Mouse (Mus musculus): ENCODE data around the gene Hao1. TPM values are rescaled to one million over a fixed set of nuclear protein-coding genes. Genes with fewer than 3 reads are reported as not detected.

Hao1 gene
- polyA plus RNA-seq, 1 experiment, result 0.28 TPM

GRCm38 (mm10) chr2:134498450-134498849, 55.7 kb downstream of the Hao1 start:
- Histone ChIP-seq H3ac (ENCODE audit: control insufficient read depth, insufficient read length, low read depth) (no peak overlapping the region), H3K4me3 (ENCODE audit: insufficient read depth, poor library complexity, severe bottlenecking) (no peak overlapping the region), H3K36me3 (ENCODE audit: control insufficient read depth, insufficient read depth) (no peaks in the 10 kb centered on the region), H3K79me3 (ENCODE audit: low read depth) (no peaks in the 10 kb centered on the region), H3K27me3 (ENCODE audit: control insufficient read depth, insufficient read depth, insufficient read length) (no peaks in the 10 kb centered on the region), H3K79me2 (ENCODE audit: control insufficient read depth, insufficient read depth) (no peaks in the 10 kb centered on the region)
- no peak for TF ChIP-seq CEBPB (IDR thresholded peaks at IDR 0.05; ENCODE audit: low read depth)
- TF ChIP-seq USF1 (IDR thresholded peaks at IDR 0.05; ENCODE audit: low read depth), result no peak
- TF ChIP-seq MAX (IDR thresholded peaks at IDR 0.05), result no peak
- TF ChIP-seq MYOG (IDR thresholded peaks at IDR 0.05; ENCODE audit: control insufficient read depth, extremely low read depth, insufficient read length), result no peak
- TF ChIP-seq CTCF (IDR thresholded peaks at IDR 0.05; ENCODE audit: control insufficient read depth, insufficient read depth, insufficient read length), result no peak
- no peak for TF ChIP-seq FOSL1 (IDR thresholded peaks at IDR 0.05; ENCODE audit: insufficient read depth, low read length, poor library complexity, severe bottlenecking)
- no peak for TF ChIP-seq MYOD1 (IDR thresholded peaks at IDR 0.05; ENCODE audit: control insufficient read depth, insufficient read length, low read depth)

GRCm38 (mm10) chr2:134488671-134489070, 65.5 kb downstream of the Hao1 start:
- no peaks in the 10 kb centered on the region for H3K27me3 ChIP-seq (ENCODE audit: control insufficient read depth, insufficient read depth, insufficient read length)
- TF ChIP-seq CTCF (IDR thresholded peaks at IDR 0.05; ENCODE audit: control insufficient read depth, insufficient read depth, insufficient read length), result no peak
- no peak for TF ChIP-seq FOSL1 (IDR thresholded peaks at IDR 0.05; ENCODE audit: insufficient read depth, low read length, poor library complexity, severe bottlenecking)
- TF ChIP-seq MAX (IDR thresholded peaks at IDR 0.05), result no peak
- TF ChIP-seq MYOD1 (IDR thresholded peaks at IDR 0.05; ENCODE audit: control insufficient read depth, insufficient read length, low read depth), result no peak
- no peak for TF ChIP-seq MYOG (IDR thresholded peaks at IDR 0.05; ENCODE audit: control insufficient read depth, extremely low read depth, insufficient read length)
- no peak for TF ChIP-seq CEBPB (IDR thresholded peaks at IDR 0.05; ENCODE audit: low read depth)
- no peak for TF ChIP-seq USF1 (IDR thresholded peaks at IDR 0.05; ENCODE audit: low read depth)

GRCm38 (mm10) chr2:134486055-134486834, 67.9 kb downstream of the Hao1 start:
- no peak overlapping the region for H3ac ChIP-seq (ENCODE audit: control insufficient read depth, insufficient read length, low read depth)
- TF ChIP-seq USF1 (IDR thresholded peaks at IDR 0.05; ENCODE audit: low read depth) (no peak), CTCF (IDR thresholded peaks at IDR 0.05; ENCODE audit: control insufficient read depth, insufficient read depth, insufficient read length) (no peak), MYOD1 (IDR thresholded peaks at IDR 0.05; ENCODE audit: control insufficient read depth, insufficient read length, low read depth) (no peak), MAX (IDR thresholded peaks at IDR 0.05) (no peak), MYOG (IDR thresholded peaks at IDR 0.05; ENCODE audit: control insufficient read depth, extremely low read depth, insufficient read length) (no peak), CEBPB (IDR thresholded peaks at IDR 0.05; ENCODE audit: low read depth) (no peak), FOSL1 (IDR thresholded peaks at IDR 0.05; ENCODE audit: insufficient read depth, low read length, poor library complexity, severe bottlenecking) (no peak)

More at GRCm38 (mm10) chr2:134488671-134489070, 65.5 kb downstream of the Hao1 start:
- H3ac ChIP-seq (ENCODE audit: control insufficient read depth, insufficient read length, low read depth), result no peak overlapping the region
- H3K79me2 ChIP-seq (ENCODE audit: control insufficient read depth, insufficient read depth), result no peaks in the 10 kb centered on the region
- no peaks in the 10 kb centered on the region for H3K79me3 ChIP-seq (ENCODE audit: low read depth)
- no peaks in the 10 kb centered on the region for H3K36me3 ChIP-seq (ENCODE audit: control insufficient read depth, insufficient read depth)
- no peak overlapping the region for H3K4me3 ChIP-seq (ENCODE audit: insufficient read depth, poor library complexity, severe bottlenecking)

GRCm38 (mm10) chr2:134482683-134483082, 71.5 kb downstream of the Hao1 start:
- Histone ChIP-seq H3K27me3 (ENCODE audit: control insufficient read depth, insufficient read depth, insufficient read length) (no peaks in the 10 kb centered on the region), H3K79me3 (ENCODE audit: low read depth) (no peaks in the 10 kb centered on the region), H3K79me2 (ENCODE audit: control insufficient read depth, insufficient read depth) (no peaks in the 10 kb centered on the region), H3ac (ENCODE audit: control insufficient read depth, insufficient read length, low read depth) (no peak overlapping the region), H3K4me3 (ENCODE audit: insufficient read depth, poor library complexity, severe bottlenecking) (no peak overlapping the region), H3K36me3 (ENCODE audit: control insufficient read depth, insufficient read depth) (no peaks in the 10 kb centered on the region)
- TF ChIP-seq MYOG (IDR thresholded peaks at IDR 0.05; ENCODE audit: control insufficient read depth, extremely low read depth, insufficient read length) (no peak), USF1 (IDR thresholded peaks at IDR 0.05; ENCODE audit: low read depth) (no peak), MAX (IDR thresholded peaks at IDR 0.05) (no peak)

More at GRCm38 (mm10) chr2:134486055-134486834, 67.9 kb downstream of the Hao1 start:
- H3K27me3 ChIP-seq (ENCODE audit: control insufficient read depth, insufficient read depth, insufficient read length), result no peaks in the 10 kb centered on the region
- H3K4me3 ChIP-seq (ENCODE audit: insufficient read depth, poor library complexity, severe bottlenecking), result no peak overlapping the region
- H3K79me2 ChIP-seq (ENCODE audit: control insufficient read depth, insufficient read depth), result no peaks in the 10 kb centered on the region
- no peaks in the 10 kb centered on the region for H3K36me3 ChIP-seq (ENCODE audit: control insufficient read depth, insufficient read depth)
- no peaks in the 10 kb centered on the region for H3K79me3 ChIP-seq (ENCODE audit: low read depth)

GRCm38 (mm10) chr2:134481759-134482158, 72.4 kb downstream of the Hao1 start:
- H3ac ChIP-seq (ENCODE audit: control insufficient read depth, insufficient read length, low read depth), result no peak overlapping the region
- TF ChIP-seq CEBPB (IDR thresholded peaks at IDR 0.05; ENCODE audit: low read depth), result no peak
- no peak for TF ChIP-seq MAX (IDR thresholded peaks at IDR 0.05)
- no peak for TF ChIP-seq USF1 (IDR thresholded peaks at IDR 0.05; ENCODE audit: low read depth)
- TF ChIP-seq CTCF (IDR thresholded peaks at IDR 0.05; ENCODE audit: control insufficient read depth, insufficient read depth, insufficient read length), result peak; percentile 51
- no peaks in the 10 kb centered on the region for H3K27me3 ChIP-seq (ENCODE audit: control insufficient read depth, insufficient read depth, insufficient read length)
- H3K79me2 ChIP-seq (ENCODE audit: control insufficient read depth, insufficient read depth), result no peaks in the 10 kb centered on the region
- no peaks in the 10 kb centered on the region for H3K79me3 ChIP-seq (ENCODE audit: low read depth)
- no peak overlapping the region for H3K4me3 ChIP-seq (ENCODE audit: insufficient read depth, poor library complexity, severe bottlenecking)
- H3K36me3 ChIP-seq (ENCODE audit: control insufficient read depth, insufficient read depth), result no peaks in the 10 kb centered on the region

- Histone ChIP-seq H3K4me3 (ENCODE audit: insufficient read depth, poor library complexity, severe bottlenecking) (no peak overlapping the region), H3K27me3 (ENCODE audit: control insufficient read depth, insufficient read depth, insufficient read length) (no peaks in the 10 kb centered on the region), H3ac (ENCODE audit: control insufficient read depth, insufficient read length, low read depth) (no peak overlapping the region), H3K36me3 (ENCODE audit: control insufficient read depth, insufficient read depth) (no peaks in the 10 kb centered on the region), H3K79me3 (ENCODE audit: low read depth) (no peaks in the 10 kb centered on the region), H3K79me2 (ENCODE audit: control insufficient read depth, insufficient read depth) (no peaks in the 10 kb centered on the region)
- TF ChIP-seq MYOD1 (IDR thresholded peaks at IDR 0.05; ENCODE audit: control insufficient read depth, insufficient read length, low read depth) (peak; percentile 71), MAX (IDR thresholded peaks at IDR 0.05) (no peak), CTCF (IDR thresholded peaks at IDR 0.05; ENCODE audit: control insufficient read depth, insufficient read depth, insufficient read length) (no peak), CEBPB (IDR thresholded peaks at IDR 0.05; ENCODE audit: low read depth) (no peak), FOSL1 (IDR thresholded peaks at IDR 0.05; ENCODE audit: insufficient read depth, low read length, poor library complexity, severe bottlenecking) (no peak), USF1 (IDR thresholded peaks at IDR 0.05; ENCODE audit: low read depth) (no peak)
Measured at GRCm38 (mm10) chr2:134481174-134481573, 73.0 kb downstream of the Hao1 start.

Data from C2C12 (cell line).